Mouse (Mus musculus): ENCODE results near the gene Herc4. TPM values are rescaled to one million over a fixed set of nuclear protein-coding genes. Genes with fewer than 3 reads are reported as not detected.

The Herc4 gene
- 29.5 and 31.1 TPM in 2 replicates for polyA plus RNA-seq (2015; fragmentation: Nextera tagmentation; extraction: Ambion mirVana)

DNA sequence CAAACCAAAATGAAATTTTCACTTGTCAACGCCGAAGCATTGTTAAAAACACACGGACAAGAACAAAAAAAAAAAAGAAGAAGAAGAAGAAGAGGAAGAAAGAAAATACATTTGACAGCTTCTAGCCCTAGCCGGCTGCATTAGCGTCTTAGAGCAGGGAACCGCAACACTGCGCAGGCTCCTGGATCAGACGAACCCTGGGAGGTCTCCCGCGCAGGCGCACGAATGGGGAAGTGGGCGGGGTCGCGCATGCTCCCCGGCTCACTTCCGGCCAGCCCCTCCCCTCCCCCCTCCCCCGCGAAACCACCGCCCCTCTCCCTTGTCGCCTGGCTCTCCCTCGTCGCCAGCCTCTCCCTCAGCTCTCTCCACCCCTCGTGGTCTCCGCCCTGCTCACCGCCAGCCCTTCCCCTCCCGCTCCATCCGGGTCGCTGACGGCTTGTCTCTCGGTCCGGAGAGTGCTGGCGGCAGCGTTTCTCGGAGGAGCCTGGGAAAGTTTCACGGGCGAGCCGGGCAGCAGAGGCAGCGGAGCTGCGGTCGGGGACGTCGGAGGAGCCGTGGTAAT, at the start of gene Herc4:
Herc4 (plus strand) TSS at position 318 of the 562 bp plus-strand sequence.
- H3K27ac ChIP-seq, result peak within 1 kb of the TSS; percentile 95
- H3K4me3 ChIP-seq, result peak within 1 kb of the TSS; percentile 85
- H3K4me1 ChIP-seq, result peaks cover 25% of the 10 kb centered on the region
- peak within 1 kb of the TSS; percentile 88 for H3K9ac ChIP-seq
- H3K4me2 ChIP-seq, result peak within 1 kb of the TSS; percentile 86
- no peaks in the 10 kb centered on the region for H3K9me3 ChIP-seq
- WGBS, result under 1% methylated on average over 42 of the region's 44 CpGs
- no peaks in the 10 kb centered on the region for H3K27me3 ChIP-seq (replicated peaks)
- H3K36me3 ChIP-seq (replicated peaks), result no peaks in the 10 kb centered on the region
- peak; percentile 98 for ATAC-seq (replicated peaks)

DNA sequence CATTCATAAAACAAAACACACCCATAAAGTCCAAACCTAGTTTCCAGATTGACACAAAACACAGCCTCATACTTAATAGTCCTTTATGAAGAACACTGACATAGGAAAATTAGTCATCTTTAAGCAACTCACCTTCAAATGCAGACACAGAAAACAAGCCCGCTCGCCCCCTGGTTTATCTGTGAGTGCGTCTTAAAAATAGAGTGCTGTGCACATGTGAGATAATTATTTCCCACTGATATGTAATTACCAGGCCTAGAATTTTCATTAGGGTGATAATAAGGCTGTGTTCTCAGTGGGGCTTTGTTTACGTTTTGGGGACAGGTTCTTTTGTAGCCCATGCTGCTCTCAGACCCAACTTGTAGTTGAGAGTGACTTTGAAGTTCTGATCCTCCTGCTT, 44.6 kb upstream of the Herc4 start:
- Histone ChIP-seq H3K27me3 (replicated peaks) (no peaks in the 10 kb centered on the region), H3K9me3 (no peaks in the 10 kb centered on the region), H3K9ac (no peak overlapping the region), H3K36me3 (replicated peaks) (no peaks in the 10 kb centered on the region), H3K4me3 (no peak overlapping the region), H3K27ac (no peak overlapping the region), H3K4me1 (no peaks in the 10 kb centered on the region), H3K4me2 (no peak overlapping the region)
- WGBS, result 85% methylated on average over 4 of the region's 4 CpGs
- ATAC-seq (replicated peaks), result no peak

DNA sequence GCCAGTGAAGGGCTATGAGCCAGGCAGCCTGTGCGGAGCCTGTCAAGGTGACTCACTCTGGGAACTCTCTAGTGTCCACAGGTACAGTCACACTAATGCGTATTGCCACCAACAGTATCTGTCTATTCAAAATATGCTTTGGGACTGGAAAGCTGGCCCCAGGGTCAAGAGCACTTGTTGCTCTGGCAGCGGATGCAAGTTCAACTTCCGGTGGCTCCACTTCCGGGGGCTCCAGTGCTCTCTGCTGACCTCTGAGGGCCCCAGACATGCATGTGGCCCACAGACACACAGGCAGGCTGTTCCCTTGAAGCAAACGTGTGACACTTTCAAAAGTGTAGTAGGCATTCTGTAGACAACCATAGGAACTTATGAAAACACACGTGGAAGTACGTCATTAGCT, 42.1 kb upstream of the Herc4 start:
- no peaks in the 10 kb centered on the region for H3K36me3 ChIP-seq (replicated peaks)
- H3K4me2 ChIP-seq, result no peak overlapping the region
- H3K27ac ChIP-seq, result no peak overlapping the region
- no peaks in the 10 kb centered on the region for H3K27me3 ChIP-seq (replicated peaks)
- H3K9me3 ChIP-seq, result no peaks in the 10 kb centered on the region
- no peak overlapping the region for H3K9ac ChIP-seq
- no peak for ATAC-seq (replicated peaks)
- 83% methylated on average over 8 of the region's 8 CpGs for WGBS
- no peaks in the 10 kb centered on the region for H3K4me1 ChIP-seq
- no peak overlapping the region for H3K4me3 ChIP-seq

- Histone ChIP-seq H3K36me3 (replicated peaks) (no peaks in the 10 kb centered on the region), H3K4me2 (no peak overlapping the region), H3K27me3 (replicated peaks) (no peaks in the 10 kb centered on the region), H3K27ac (no peak overlapping the region), H3K4me3 (no peak overlapping the region), H3K9me3 (no peaks in the 10 kb centered on the region), H3K9ac (no peak overlapping the region), H3K4me1 (no peaks in the 10 kb centered on the region)
- WGBS, result 70% methylated on average over 3 of the region's 3 CpGs
- no peak for ATAC-seq (replicated peaks)
Observed at GRCm38 (mm10) chr10:63203002-63203401, 40.6 kb upstream of the Herc4 start.

DNA sequence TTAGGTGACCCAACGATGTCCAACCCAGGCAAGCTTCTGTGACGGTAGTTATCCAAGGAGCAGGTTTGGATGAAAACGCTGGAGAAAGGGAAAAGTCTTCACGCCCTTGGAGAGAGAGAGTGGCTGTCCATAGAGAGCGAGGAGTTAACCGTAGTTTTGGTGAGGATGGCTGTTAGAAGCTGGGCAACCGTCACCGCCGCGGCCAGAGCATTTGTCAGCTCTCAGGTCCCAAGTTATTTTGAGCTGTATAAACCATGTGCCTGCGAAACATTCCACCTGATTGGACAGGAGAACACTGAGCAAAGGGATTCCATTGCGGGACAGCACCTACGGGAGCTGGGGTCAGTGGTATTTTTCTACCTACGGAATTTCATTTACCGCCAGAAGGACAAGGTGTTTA, 39.9 kb upstream of the Herc4 start, which contains the start of gene Mypn:
Mypn (minus strand) TSS at position 225 of the 400 bp plus-strand sequence.
- H3K9ac ChIP-seq, result no peak within 1 kb of the TSS
- H3K36me3 ChIP-seq (replicated peaks), result no peaks in the 10 kb centered on the region
- no peaks in the 10 kb centered on the region for H3K4me1 ChIP-seq
- H3K27me3 ChIP-seq (replicated peaks), result no peaks in the 10 kb centered on the region
- no peak within 1 kb of the TSS for H3K27ac ChIP-seq
- no peak for ATAC-seq (replicated peaks)
- H3K9me3 ChIP-seq, result no peaks in the 10 kb centered on the region
- WGBS, result 89% methylated on average over 15 of the region's 15 CpGs
- no peak within 1 kb of the TSS for H3K4me2 ChIP-seq
- no peak within 1 kb of the TSS for H3K4me3 ChIP-seq

GRCm38 (mm10) chr10:63208871-63209270, 34.7 kb upstream of the Herc4 start:
- no peaks in the 10 kb centered on the region for H3K36me3 ChIP-seq (replicated peaks)
- no peak overlapping the region for H3K27ac ChIP-seq
- no peak overlapping the region for H3K4me3 ChIP-seq
- H3K9me3 ChIP-seq, result no peaks in the 10 kb centered on the region
- H3K4me1 ChIP-seq, result no peaks in the 10 kb centered on the region
- ATAC-seq (replicated peaks), result no peak
- no peaks in the 10 kb centered on the region for H3K27me3 ChIP-seq (replicated peaks)
- H3K4me2 ChIP-seq, result no peak overlapping the region
- H3K9ac ChIP-seq, result no peak overlapping the region
- WGBS, result 61% methylated on average over 6 of the region's 6 CpGs

- no peaks in the 10 kb centered on the region for H3K4me1 ChIP-seq
- no peak overlapping the region for H3K4me3 ChIP-seq
- no peaks in the 10 kb centered on the region for H3K36me3 ChIP-seq (replicated peaks)
- WGBS, result 51% methylated on average over 7 of the region's 7 CpGs
- no peaks in the 10 kb centered on the region for H3K27me3 ChIP-seq (replicated peaks)
- no peak overlapping the region for H3K4me2 ChIP-seq
- H3K9ac ChIP-seq, result no peak overlapping the region
- ATAC-seq (replicated peaks), result no peak
- no peak overlapping the region for H3K27ac ChIP-seq
- H3K9me3 ChIP-seq, result no peaks in the 10 kb centered on the region
Observed at GRCm38 (mm10) chr10:63221081-63221783, 22.4 kb upstream of the Herc4 start.

- ATAC-seq (replicated peaks), result no peak
- Histone ChIP-seq H3K4me1 (no peaks in the 10 kb centered on the region), H3K27ac (no peak overlapping the region), H3K4me2 (no peak overlapping the region), H3K27me3 (replicated peaks) (no peaks in the 10 kb centered on the region), H3K9me3 (no peaks in the 10 kb centered on the region), H3K9ac (no peak overlapping the region), H3K36me3 (replicated peaks) (no peaks in the 10 kb centered on the region), H3K4me3 (no peak overlapping the region)
- 79% methylated on average over 12 of the region's 12 CpGs for WGBS
Observed at GRCm38 (mm10) chr10:63224341-63224740, 19.3 kb upstream of the Herc4 start.

DNA sequence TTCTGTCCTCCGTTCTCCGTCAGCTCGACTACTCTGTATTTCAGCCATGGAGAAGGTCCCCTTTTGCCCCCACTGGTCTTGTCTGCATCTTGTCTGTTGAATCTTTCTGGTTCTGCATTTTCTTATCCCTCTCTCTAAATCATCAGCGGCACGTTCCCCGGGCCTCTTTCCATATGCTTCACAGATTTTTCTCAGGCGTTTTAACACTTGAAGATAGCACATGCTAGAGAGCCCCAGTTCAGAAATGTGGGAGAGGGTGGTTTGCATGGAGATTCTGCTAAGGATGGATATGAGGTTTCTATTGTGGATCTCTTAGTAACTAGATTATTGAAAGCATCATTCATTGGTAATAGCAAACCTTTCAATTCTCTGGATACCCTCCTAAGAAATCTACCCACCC, 13.3 kb upstream of the Herc4 start:
- Histone ChIP-seq H3K9me3 (no peaks in the 10 kb centered on the region), H3K9ac (no peak overlapping the region), H3K36me3 (replicated peaks) (no peaks in the 10 kb centered on the region), H3K4me3 (no peak overlapping the region), H3K27me3 (replicated peaks) (no peaks in the 10 kb centered on the region), H3K4me1 (no peaks in the 10 kb centered on the region), H3K4me2 (no peak overlapping the region), H3K27ac (no peak overlapping the region)
- 93% methylated on average over 7 of the region's 7 CpGs for WGBS
- ATAC-seq (replicated peaks), result no peak

GRCm38 (mm10) chr10:63230854-63231253, 12.8 kb upstream of the Herc4 start:
- no peak overlapping the region for H3K27ac ChIP-seq
- no peaks in the 10 kb centered on the region for H3K36me3 ChIP-seq (replicated peaks)
- ATAC-seq (replicated peaks), result no peak
- H3K9ac ChIP-seq, result no peak overlapping the region
- H3K27me3 ChIP-seq (replicated peaks), result no peaks in the 10 kb centered on the region
- H3K4me3 ChIP-seq, result no peak overlapping the region
- no peak overlapping the region for H3K4me2 ChIP-seq
- H3K4me1 ChIP-seq, result no peaks in the 10 kb centered on the region
- WGBS, result 55% methylated on average over 3 of the region's 5 CpGs
- no peaks in the 10 kb centered on the region for H3K9me3 ChIP-seq

- Histone ChIP-seq H3K27me3 (replicated peaks) (no peaks in the 10 kb centered on the region), H3K9me3 (no peaks in the 10 kb centered on the region), H3K36me3 (replicated peaks) (no peaks in the 10 kb centered on the region), H3K4me2 (no peak overlapping the region), H3K4me1 (no peaks in the 10 kb centered on the region), H3K4me3 (no peak overlapping the region), H3K27ac (no peak overlapping the region), H3K9ac (no peak overlapping the region)
- no peak for ATAC-seq (replicated peaks)
- 87% methylated on average over 5 of the region's 5 CpGs for WGBS
Observed at GRCm38 (mm10) chr10:63231630-63232029, 12.0 kb upstream of the Herc4 start.

- 86% methylated on average over 5 of the region's 5 CpGs for WGBS
- no peak for ATAC-seq (replicated peaks)
- no peak overlapping the region for H3K9ac ChIP-seq
- H3K36me3 ChIP-seq (replicated peaks), result no peaks in the 10 kb centered on the region
- H3K27me3 ChIP-seq (replicated peaks), result no peaks in the 10 kb centered on the region
- no peak overlapping the region for H3K4me3 ChIP-seq
- no peaks in the 10 kb centered on the region for H3K9me3 ChIP-seq
- H3K4me1 ChIP-seq, result no peaks in the 10 kb centered on the region
- H3K4me2 ChIP-seq, result no peak overlapping the region
- H3K27ac ChIP-seq, result no peak overlapping the region
Observed at GRCm38 (mm10) chr10:63234133-63234532, 9.5 kb upstream of the Herc4 start.

DNA sequence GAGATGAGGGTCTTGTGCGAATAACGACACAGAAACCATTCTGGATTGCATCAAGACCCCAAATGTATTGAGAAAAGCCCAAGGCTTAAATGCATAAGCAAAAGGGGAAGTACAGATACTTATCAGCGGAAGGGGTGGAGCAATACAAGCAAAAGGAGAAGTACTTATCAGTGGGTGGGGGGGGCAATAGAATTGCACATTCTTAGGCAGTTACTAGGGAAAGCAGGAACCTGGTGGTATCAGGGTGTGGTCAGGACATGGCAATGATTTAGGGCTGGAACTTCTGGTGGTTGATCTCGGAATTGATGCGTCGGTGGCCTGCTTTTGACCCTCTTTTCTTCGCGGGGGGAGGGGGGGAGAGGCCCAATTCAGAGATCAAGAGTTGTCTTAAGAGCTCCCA, 7.7 kb upstream of the Herc4 start:
- Histone ChIP-seq H3K4me1 (no peaks in the 10 kb centered on the region), H3K4me2 (no peak overlapping the region), H3K9ac (no peak overlapping the region), H3K36me3 (replicated peaks) (no peaks in the 10 kb centered on the region), H3K27ac (no peak overlapping the region), H3K27me3 (replicated peaks) (no peaks in the 10 kb centered on the region), H3K4me3 (no peak overlapping the region), H3K9me3 (no peaks in the 10 kb centered on the region)
- no peak for ATAC-seq (replicated peaks)
- WGBS, result 89% methylated on average over 8 of the region's 8 CpGs
